Mouse (Mus musculus) lung, embryonic 16.5 days (tissue): ENCODE measurements around the gene Ifi27. TPM values are rescaled to one million over a fixed set of nuclear protein-coding genes. Genes with fewer than 3 reads are reported as not detected.

Experiments used
- ATAC-seq: fragments of 200-750 bp; cut with Nextera tagmentation; 2 replicates; pipeline ENCODE4 v1.8.0; 2017; ENCODE audit warnings: low read depth, mild to moderate bottlenecking, moderate library complexity
- H3K27ac ChIP-seq: fragments of 300-500 bp; sonication (generic); 2 replicates; pipeline ENCODE4 v1.5.1; 2014; ENCODE audit warnings: mild to moderate bottlenecking, control low read depth, low read length
- H3K27me3 ChIP-seq: fragments of 300-500 bp; sonication (generic); 2 replicates; pipeline ENCODE4 v1.6.1; 2014; ENCODE audit warnings: low read depth, low read length, mixed read lengths; ENCODE audit not compliant: control insufficient read depth, insufficient read depth
- H3K36me3 ChIP-seq: fragments of 300-500 bp; sonication (generic); 2 replicates; pipeline ENCODE4 v1.6.1; 2014; ENCODE audit warnings: low read length; ENCODE audit not compliant: control insufficient read depth, insufficient read depth
- H3K4me1 ChIP-seq: fragments of 300-500 bp; sonication (generic); replicated peaks from 2 replicates; pipeline ENCODE4 v1.6.1; 2014; ENCODE audit warnings: low read length, mixed read lengths; ENCODE audit not compliant: control insufficient read depth, insufficient read depth
- H3K4me2 ChIP-seq: fragments of 300-500 bp; sonication (generic); 2 replicates; pipeline ENCODE4 v1.6.1; 2014; ENCODE audit warnings: low read depth, low read length, control low read depth
- H3K4me3 ChIP-seq: fragments of 300-500 bp; sonication (generic); 2 replicates; pipeline ENCODE4 v1.5.1; 2014; ENCODE audit warnings: mild to moderate bottlenecking, low read length, control low read depth
- H3K9ac ChIP-seq: fragments of 300-500 bp; sonication (generic); 2 replicates; pipeline ENCODE4 v1.6.1; 2014; ENCODE audit warnings: low read length, control low read depth
- H3K9me3 ChIP-seq: fragments of 300-500 bp; sonication (generic); 2 replicates; pipeline ENCODE4 v1.6.1; 2016; ENCODE audit warnings: low read length; ENCODE audit not compliant: control insufficient read depth
- WGBS: fragments of 180-500 bp; shearing (Covaris S2); extraction: QIAGEN DNeasy Blood & Tissue Kit; methylation state at CpG from one replicate; pipeline ENCODE4 v1.1.7; 2014; 5-methylcytosine and 5-hydroxymethylcytosine counted together
- polyA plus RNA-seq: library from polyadenylated mRNA; unstranded; fragments of >200 nt; fragmentation: Nextera tagmentation; extraction: Ambion mirVana; gene quantifications from 2 replicates; pipeline ENCODE4 v1.2.1, GENCODE M21; 2015

Gene Ifi27
- polyA plus RNA-seq, 1 experiment from 2014 or later: 55.8 TPM

DNA sequence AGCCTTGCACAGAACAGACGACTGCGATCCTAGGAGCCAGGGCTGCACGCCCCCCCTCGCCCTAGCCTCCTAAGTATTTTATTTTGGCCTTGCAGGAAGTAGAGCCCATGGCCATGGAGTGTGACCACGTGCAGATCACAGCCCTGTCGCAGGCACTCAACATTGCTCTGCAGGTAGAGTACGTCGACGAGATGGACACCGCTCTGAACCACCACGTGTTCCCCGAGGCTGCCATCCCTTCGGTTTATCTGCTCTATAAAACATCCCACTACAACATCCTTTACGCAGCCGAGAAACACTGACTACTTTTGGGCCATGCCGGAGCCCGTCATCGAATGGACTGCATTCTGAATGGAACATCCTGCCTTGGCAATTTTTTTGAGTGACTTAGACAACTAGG, 29.9 kb upstream of the Ifi27 start:
- Histone ChIP-seq H3K9me3 (no peaks in the 10 kb centered on the region), H3K36me3 (peaks cover 22% of the 10 kb centered on the region), H3K9ac (no peak overlapping the region), H3K4me2 (no peak overlapping the region), H3K4me3 (no peak overlapping the region), H3K27me3 (no peaks in the 10 kb centered on the region), H3K4me1 (no peaks in the 10 kb centered on the region), H3K27ac (no peak overlapping the region)
- WGBS: 83% methylated on average over 18 of the region's 18 CpGs
- ATAC-seq: no peak

DNA sequence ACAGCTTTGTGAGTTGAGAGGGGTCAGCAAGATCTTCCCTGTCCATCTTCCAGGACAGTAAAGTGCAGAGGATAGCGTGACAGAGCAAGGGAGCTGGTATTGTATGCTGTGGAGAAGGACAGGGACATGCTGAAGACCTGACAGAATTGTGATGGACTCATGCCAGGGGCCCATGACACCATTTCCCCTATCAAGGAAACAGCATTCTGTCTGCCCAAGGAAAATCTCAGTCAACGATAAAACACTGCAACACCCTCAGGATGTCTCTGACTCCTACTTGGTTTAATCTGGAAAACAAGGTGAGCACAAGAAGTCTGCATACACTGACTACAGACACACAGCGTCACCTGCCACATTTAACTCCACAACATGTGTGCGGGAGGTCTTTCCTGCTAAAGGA, 26.3 kb upstream of the Ifi27 start, which contains the start of gene 9330161L09Rik:
9330161L09Rik (minus strand) TSS at position 101 of the 400 bp plus-strand sequence.
- no peaks in the 10 kb centered on the region for H3K4me1 ChIP-seq
- no peak for ATAC-seq
- H3K36me3 ChIP-seq: peaks cover 43% of the 10 kb centered on the region
- WGBS: 93% methylated on average over 4 of the region's 4 CpGs
- H3K4me3 ChIP-seq: no peak within 1 kb of the TSS
- no peak within 1 kb of the TSS for H3K27ac ChIP-seq
- H3K9ac ChIP-seq: no peak within 1 kb of the TSS
- no peaks in the 10 kb centered on the region for H3K27me3 ChIP-seq
- no peaks in the 10 kb centered on the region for H3K9me3 ChIP-seq
- no peak within 1 kb of the TSS for H3K4me2 ChIP-seq

DNA sequence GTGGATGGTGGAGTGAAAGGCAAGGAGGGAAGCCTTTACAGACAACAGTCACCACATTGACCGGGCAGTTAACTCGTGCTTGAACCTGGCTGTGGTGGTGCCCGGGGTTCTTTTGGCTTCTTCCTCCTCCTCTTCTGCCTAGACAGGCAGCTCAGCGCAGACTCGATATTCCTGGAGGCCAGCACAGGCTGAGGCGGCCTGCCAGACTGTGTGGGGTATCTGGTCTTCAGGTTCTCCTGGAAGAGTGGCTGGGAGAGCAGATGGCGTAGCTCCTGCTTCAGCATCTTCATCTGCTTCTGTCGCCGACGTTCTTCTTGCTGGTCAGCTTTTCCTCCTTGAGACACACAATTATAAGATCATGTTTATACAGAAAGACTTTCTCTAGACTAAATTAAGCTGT, 25.9 kb upstream of the Ifi27 start:
- ATAC-seq: no peak
- Histone ChIP-seq H3K4me1 (no peaks in the 10 kb centered on the region), H3K4me2 (no peak overlapping the region), H3K4me3 (no peak overlapping the region), H3K27me3 (no peaks in the 10 kb centered on the region), H3K36me3 (peaks cover 44% of the 10 kb centered on the region), H3K9me3 (no peaks in the 10 kb centered on the region), H3K9ac (no peak overlapping the region), H3K27ac (no peak overlapping the region)
- WGBS: 80% methylated on average over 10 of the region's 10 CpGs

GRCm38 (mm10) chr12:103425016-103425728, 8.8 kb upstream of the Ifi27 start:
- Histone ChIP-seq H3K36me3 (peaks cover 5% of the 10 kb centered on the region; the same call in 1 of the 2 replicates), H3K27ac (0 out of 2 replicates have a peak overlapping the region, but pooled peaks have one; percentile 16), H3K4me1 (peaks cover 29% of the 10 kb centered on the region), H3K9me3 (no peaks in the 10 kb centered on the region), H3K9ac (peak overlapping the region; percentile 90), H3K4me2 (peak overlapping the region; percentile 74), H3K4me3 (peak overlapping the region; percentile 96), H3K27me3 (no peaks in the 10 kb centered on the region)
- no peak for ATAC-seq
- WGBS: 6% methylated on average over 33 of the region's 33 CpGs

- no peaks in the 10 kb centered on the region for H3K27me3 ChIP-seq
- H3K4me3 ChIP-seq: peak within 1 kb of the TSS; percentile 96
- ATAC-seq: peak; percentile 100
- H3K4me2 ChIP-seq: peak within 1 kb of the TSS; percentile 74
- peak within 1 kb of the TSS; percentile 90 for H3K9ac ChIP-seq
- WGBS: under 1% methylated on average over 33 of the region's 33 CpGs
- peaks cover 29% of the 10 kb centered on the region for H3K4me1 ChIP-seq
- H3K27ac ChIP-seq: 0 out of 2 replicates have a peak within 1 kb of the TSS, but pooled peaks have one; percentile 16
- H3K9me3 ChIP-seq: no peaks in the 10 kb centered on the region
- peaks cover 5% of the 10 kb centered on the region; the same call in 1 of the 2 replicates for H3K36me3 ChIP-seq
Measured at GRCm38 (mm10) chr12:103425729-103426470, 8.1 kb upstream of the Ifi27 start, which contains the start of gene Ddx24. Ddx24 (minus strand) TSS chr12:103425830.

- peaks cover 24% of the 10 kb centered on the region for H3K4me1 ChIP-seq
- H3K9ac ChIP-seq: no peak overlapping the region
- no peaks in the 10 kb centered on the region for H3K9me3 ChIP-seq
- no peak overlapping the region for H3K4me3 ChIP-seq
- no peak overlapping the region for H3K4me2 ChIP-seq
- 85% methylated on average over 7 of the region's 7 CpGs for WGBS
- no peaks in the 10 kb centered on the region for H3K27me3 ChIP-seq
- peaks cover 5% of the 10 kb centered on the region; the same call in 1 of the 2 replicates for H3K36me3 ChIP-seq
- no peak for ATAC-seq
- no peak overlapping the region for H3K27ac ChIP-seq
Measured at GRCm38 (mm10) chr12:103426710-103427109, 7.3 kb upstream of the Ifi27 start.

GRCm38 (mm10) chr12:103433430-103433829, 581 bp upstream of the Ifi27 start:
- Histone ChIP-seq H3K4me1 (no peaks in the 10 kb centered on the region), H3K4me3 (no peak overlapping the region), H3K27me3 (no peaks in the 10 kb centered on the region), H3K9me3 (no peaks in the 10 kb centered on the region), H3K36me3 (no peaks in the 10 kb centered on the region), H3K27ac (no peak overlapping the region), H3K9ac (no peak overlapping the region), H3K4me2 (no peak overlapping the region)
- no peak for ATAC-seq
- 82% methylated on average over 2 of the region's 2 CpGs for WGBS

GRCm38 (mm10) chr12:103434861-103435260, 850 bp downstream of the Ifi27 start:
- peak overlapping the region; percentile 38 for H3K4me3 ChIP-seq
- no peaks in the 10 kb centered on the region for H3K9me3 ChIP-seq
- H3K27me3 ChIP-seq: no peaks in the 10 kb centered on the region
- no peak for ATAC-seq
- H3K4me2 ChIP-seq: peak overlapping the region; percentile 46
- H3K9ac ChIP-seq: no peak overlapping the region
- H3K4me1 ChIP-seq: no peaks in the 10 kb centered on the region
- no peak overlapping the region for H3K27ac ChIP-seq
- no peaks in the 10 kb centered on the region for H3K36me3 ChIP-seq

DNA sequence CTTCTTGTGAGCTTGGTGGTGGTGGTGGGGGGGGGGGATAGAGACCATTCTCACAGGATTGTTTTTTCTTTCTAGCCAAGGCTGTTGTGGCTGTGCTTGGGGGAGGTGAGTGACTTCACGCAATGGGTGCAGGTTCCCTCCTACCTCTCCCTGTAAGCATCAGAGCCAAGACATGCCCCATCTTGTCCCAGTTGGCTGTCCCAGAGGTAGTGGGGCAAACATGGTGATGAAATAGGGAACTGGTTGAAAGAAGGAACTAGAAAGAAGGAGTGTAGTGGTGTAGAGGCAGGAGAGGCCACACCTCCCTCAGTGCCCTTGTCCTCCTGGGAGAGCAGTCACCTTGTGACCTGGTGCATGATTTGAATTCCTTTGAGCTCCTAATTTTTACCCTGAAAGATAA, 3.6 kb downstream of the Ifi27 start:
- no peak for ATAC-seq
- 82% methylated on average over 1 of the region's 1 CpGs for WGBS
- H3K9me3 ChIP-seq: no peaks in the 10 kb centered on the region
- no peak overlapping the region for H3K9ac ChIP-seq
- no peak overlapping the region for H3K4me2 ChIP-seq
- H3K27ac ChIP-seq: no peak overlapping the region
- no peak overlapping the region for H3K4me3 ChIP-seq
- no peaks in the 10 kb centered on the region for H3K4me1 ChIP-seq
- no peaks in the 10 kb centered on the region for H3K36me3 ChIP-seq
- H3K27me3 ChIP-seq: no peaks in the 10 kb centered on the region
